Mouse (Mus musculus) lung, embryonic 14.5 days (tissue): ENCODE measurements at regions not wholly inside any gene's neighbourhood (a gene's known extent, or its start where the extent isn't known, plus 50 kb on each side); places are given as distances from the start of the nearest gene placed in this dataset.

Experiments used
- ATAC-seq: fragments of 200-750 bp; cut with Nextera tagmentation; 2 replicates; pipeline ENCODE4 v1.8.0; 2017; ENCODE audit warnings: mild to moderate bottlenecking, moderate TSS enrichment, moderate library complexity; ENCODE audit not compliant: insufficient read depth
- DNase-seq: peaks from one replicate; pipeline ENCODE4 v3.0.0-alpha.2; 2015
- H3K27ac ChIP-seq: fragments of 300-500 bp; sonication (generic); 2 replicates; pipeline ENCODE4 v1.5.1; 2014; ENCODE audit warnings: low read depth, mild to moderate bottlenecking, moderate library complexity
- H3K27me3 ChIP-seq: fragments of 300-500 bp; sonication (generic); 2 replicates; pipeline ENCODE4 v1.6.1; 2014; ENCODE audit warnings: low read length, control low read depth; ENCODE audit not compliant: insufficient read depth
- H3K36me3 ChIP-seq: fragments of 300-500 bp; sonication (generic); 2 replicates; pipeline ENCODE4 v1.6.1; 2014; ENCODE audit warnings: control low read depth; ENCODE audit not compliant: insufficient read depth
- H3K4me1 ChIP-seq: fragments of 300-500 bp; sonication (generic); 2 replicates; pipeline ENCODE4 v1.6.1; 2014; ENCODE audit warnings: antibody characterized with exemption, control low read depth; ENCODE audit not compliant: insufficient read depth
- H3K4me2 ChIP-seq: fragments of 300-500 bp; sonication (generic); 2 replicates; pipeline ENCODE4 v1.6.1; 2014; ENCODE audit warnings: mild to moderate bottlenecking
- H3K4me3 ChIP-seq: fragments of 300-500 bp; sonication (generic); 2 replicates; pipeline ENCODE4 v1.5.1; 2014; ENCODE audit warnings: low read depth, low read length
- H3K9ac ChIP-seq: fragments of 300-500 bp; sonication (generic); 2 replicates; pipeline ENCODE4 v1.6.1; 2014
- H3K9me3 ChIP-seq: fragments of 300-500 bp; sonication (generic); 2 replicates; pipeline ENCODE4 v1.6.1; 2016; ENCODE audit warnings: low read depth, low read length, control low read depth
- CTCF ChIP-seq: IDR thresholded peaks from 2 replicates; pipeline ENCODE4 v1.5.1; 2016; ENCODE audit warnings: antibody characterized with exemption, low read depth
- WGBS: fragments of 180-500 bp; shearing (Covaris S2); extraction: QIAGEN DNeasy Blood & Tissue Kit; methylation state at CpG from one replicate; pipeline ENCODE4 v1.1.7; 2014; 5-methylcytosine and 5-hydroxymethylcytosine counted together

DNA sequence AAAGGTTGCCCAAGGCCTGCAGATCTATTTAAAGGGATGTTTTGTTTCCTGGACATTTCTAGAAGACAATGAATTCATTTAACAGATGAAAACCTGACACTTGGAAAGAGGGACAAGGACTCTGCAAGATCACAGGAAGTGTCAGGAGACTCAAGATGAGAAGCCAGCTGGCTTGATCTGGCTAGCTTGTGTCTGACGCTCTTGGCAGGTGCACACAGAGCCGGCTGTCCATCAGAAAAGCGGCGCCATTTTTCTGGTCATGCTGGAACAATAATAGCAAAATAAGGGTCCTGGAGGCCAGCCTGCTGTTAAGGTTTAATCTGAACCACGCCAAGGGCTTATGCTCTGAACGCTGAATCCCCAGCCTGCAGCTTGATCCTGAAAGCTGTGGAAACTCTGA is 303.3 kb downstream of the Ptpru start:
- Histone ChIP-seq H3K4me2 (no peak overlapping the region), H3K9ac (no peak overlapping the region), H3K27me3 (no peaks in the 10 kb centered on the region), H3K4me1 (no peaks in the 10 kb centered on the region), H3K36me3 (no peaks in the 10 kb centered on the region), H3K4me3 (no peak overlapping the region), H3K27ac (no peak overlapping the region), H3K9me3 (no peaks in the 10 kb centered on the region)
- WGBS = 76% methylated on average over 6 of the region's 6 CpGs
- no peak for ATAC-seq
- no peak for DNase-seq
- no peak for TF ChIP-seq CTCF

- Histone ChIP-seq H3K36me3 (no peaks in the 10 kb centered on the region), H3K27me3 (no peaks in the 10 kb centered on the region), H3K4me2 (no peak overlapping the region), H3K9me3 (no peaks in the 10 kb centered on the region), H3K4me3 (no peak overlapping the region), H3K4me1 (no peaks in the 10 kb centered on the region), H3K27ac (no peak overlapping the region), H3K9ac (no peak overlapping the region)
- TF ChIP-seq CTCF = no peak
- WGBS = 62% methylated on average over 4 of the region's 4 CpGs
- no peak for DNase-seq
- ATAC-seq = no peak
Observed at GRCm38 (mm10) chr4:131538237-131538636, 299.9 kb downstream of the Ptpru start.

- WGBS = 76% methylated on average over 12 of the region's 12 CpGs
- no peak for TF ChIP-seq CTCF
Observed at GRCm38 (mm10) chr4:131546422-131547200, 291.5 kb downstream of the Ptpru start.

DNA sequence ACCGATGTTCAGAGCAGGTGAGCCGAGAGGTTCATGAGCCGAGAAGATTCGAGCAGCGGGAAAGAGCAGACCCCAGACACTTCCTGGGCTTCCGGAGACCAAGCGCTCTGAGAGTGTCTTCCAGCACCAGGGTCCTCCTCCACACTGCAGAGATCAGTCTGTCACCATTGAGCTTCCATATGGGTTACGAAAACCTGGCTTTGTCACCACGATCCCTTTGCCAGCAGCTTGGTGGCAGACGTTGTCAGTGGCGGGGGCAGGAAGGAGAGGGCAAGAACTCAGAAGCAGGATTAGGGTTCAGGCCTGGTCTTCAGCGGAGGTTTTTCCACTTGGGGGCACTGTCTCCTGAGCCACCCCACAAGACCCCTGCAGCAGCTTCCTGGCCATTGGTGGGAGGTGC is 288.5 kb downstream of the Ptpru start:
- no peak for TF ChIP-seq CTCF
- no peak overlapping the region for H3K27ac ChIP-seq
- no peak for ATAC-seq
- no peaks in the 10 kb centered on the region for H3K36me3 ChIP-seq
- WGBS = 77% methylated on average over 12 of the region's 12 CpGs
- H3K9ac ChIP-seq = no peak overlapping the region
- DNase-seq = no peak
- no peaks in the 10 kb centered on the region for H3K9me3 ChIP-seq
- H3K4me2 ChIP-seq = no peak overlapping the region
- no peaks in the 10 kb centered on the region for H3K4me1 ChIP-seq
- no peaks in the 10 kb centered on the region for H3K27me3 ChIP-seq
- no peak overlapping the region for H3K4me3 ChIP-seq

More at GRCm38 (mm10) chr4:131546422-131547200, 291.5 kb downstream of the Ptpru start:
- ATAC-seq (no peak), DNase-seq (no peak)
- Histone ChIP-seq H3K4me3 (no peak overlapping the region), H3K9me3 (no peaks in the 10 kb centered on the region), H3K27me3 (no peaks in the 10 kb centered on the region), H3K4me2 (no peak overlapping the region), H3K27ac (no peak overlapping the region), H3K4me1 (no peaks in the 10 kb centered on the region), H3K36me3 (no peaks in the 10 kb centered on the region), H3K9ac (no peak overlapping the region)

- H3K4me1 ChIP-seq = no peaks in the 10 kb centered on the region
- H3K4me3 ChIP-seq = no peak overlapping the region
- H3K27me3 ChIP-seq = no peaks in the 10 kb centered on the region
- H3K4me2 ChIP-seq = no peak overlapping the region
- no peak for DNase-seq
- H3K9ac ChIP-seq = no peak overlapping the region
- H3K36me3 ChIP-seq = no peaks in the 10 kb centered on the region
- WGBS = 52% methylated on average over 5 of the region's 5 CpGs
- no peak for ATAC-seq
- H3K27ac ChIP-seq = no peak overlapping the region
- H3K9me3 ChIP-seq = no peaks in the 10 kb centered on the region
- TF ChIP-seq CTCF = no peak
Observed at GRCm38 (mm10) chr4:131558513-131558912, 279.6 kb downstream of the Ptpru start.

GRCm38 (mm10) chr4:131563851-131564250 is 274.2 kb downstream of the Ptpru start:
- ATAC-seq (no peak), DNase-seq (no peak)
- no peak for TF ChIP-seq CTCF
- Histone ChIP-seq H3K4me2 (no peak overlapping the region), H3K4me3 (no peak overlapping the region), H3K9me3 (no peaks in the 10 kb centered on the region), H3K27me3 (no peaks in the 10 kb centered on the region), H3K27ac (no peak overlapping the region), H3K9ac (no peak overlapping the region), H3K36me3 (no peaks in the 10 kb centered on the region), H3K4me1 (no peaks in the 10 kb centered on the region)
- WGBS = 51% methylated on average over 4 of the region's 4 CpGs

- H3K4me2 ChIP-seq = no peak overlapping the region
- WGBS = 66% methylated on average over 7 of the region's 7 CpGs
- H3K36me3 ChIP-seq = no peaks in the 10 kb centered on the region
- no peak overlapping the region for H3K4me3 ChIP-seq
- no peak for TF ChIP-seq CTCF
- ATAC-seq (no peak), DNase-seq (no peak)
- no peaks in the 10 kb centered on the region for H3K27me3 ChIP-seq
- no peaks in the 10 kb centered on the region for H3K9me3 ChIP-seq
- no peak overlapping the region for H3K27ac ChIP-seq
- H3K9ac ChIP-seq = no peak overlapping the region
- H3K4me1 ChIP-seq = no peaks in the 10 kb centered on the region
Observed at GRCm38 (mm10) chr4:131565203-131565602, 272.9 kb downstream of the Ptpru start.
